Mouse (Mus musculus) ES-E14 (cell line): ENCODE results near the gene Lrrc28. TPM values are rescaled to one million over a fixed set of nuclear protein-coding genes. Genes with fewer than 3 reads are reported as not detected.

Experiments used
- DNase-seq: peaks from one replicate; pipeline ENCODE4 v3.0.0-alpha.2; 2013; ENCODE audit warnings: low read depth, low spot score
- H3K27ac ChIP-seq: 2 replicates; pipeline ENCODE4 v1.5.1; 2012; ENCODE audit warnings: low read depth, mild to moderate bottlenecking, low read length, moderate library complexity, mixed read lengths; ENCODE audit not compliant: poor library complexity, insufficient read depth, severe bottlenecking
- H3K36me3 ChIP-seq: 2 replicates; pipeline ENCODE4 v1.6.1; 2012; ENCODE audit warnings: mild to moderate bottlenecking, low read length, moderate library complexity, mixed read lengths; ENCODE audit not compliant: control insufficient read depth, poor library complexity, insufficient read depth, severe bottlenecking
- H3K4me1 ChIP-seq, 2 experiments: fragments of 150-350 bp in 1 of 2; sonication (generic) in 1 of 2; 2 replicates each; pipeline ENCODE4 v1.6.1; 2012; ENCODE audit warnings: low read length in 2 of 2, mild to moderate bottlenecking in 1 of 2, mixed read lengths in 1 of 2; ENCODE audit not compliant: control insufficient read depth in 2 of 2, insufficient read depth in 2 of 2, poor library complexity in 1 of 2
- H3K4me3 ChIP-seq, 2 experiments: fragments of 150-350 bp in 1 of 2; sonication (generic) in 1 of 2; 2 replicates each; pipeline ENCODE4 v1.5.1; 2012; ENCODE audit warnings: low read length in 2 of 2, low read depth in 1 of 2, mild to moderate bottlenecking in 1 of 2, mixed read lengths in 1 of 2; ENCODE audit not compliant: insufficient read depth in 1 of 2, poor library complexity in 1 of 2, severe bottlenecking in 1 of 2
- H3K9ac ChIP-seq: 2 replicates; pipeline ENCODE4 v1.6.1; 2012; ENCODE audit warnings: low read depth, mild to moderate bottlenecking, low read length, mixed read lengths; ENCODE audit not compliant: poor library complexity, insufficient read depth, severe bottlenecking
- H3K9me3 ChIP-seq: fragments of 150-350 bp; sonication (generic); 2 replicates; pipeline ENCODE4 v1.6.1; 2012; ENCODE audit warnings: low read depth, mild to moderate bottlenecking, low read length; ENCODE audit not compliant: control insufficient read depth, insufficient read depth
- CHD2 ChIP-seq: IDR thresholded peaks from 2 replicates; pipeline ENCODE4 v1.6.1; 2014; ENCODE audit warnings: mild to moderate bottlenecking, low read depth, low read length, inconsistent platforms
- HCFC1 ChIP-seq: IDR thresholded peaks from 2 replicates; pipeline ENCODE4 v1.6.1; 2012; ENCODE audit warnings: low read length, inconsistent platforms, borderline replicate concordance; ENCODE audit not compliant: insufficient read depth
- MAFK ChIP-seq: IDR thresholded peaks from 2 replicates; pipeline ENCODE4 v1.6.1; 2014; ENCODE audit warnings: mild to moderate bottlenecking, low read depth, low read length, inconsistent platforms; ENCODE audit not compliant: insufficient read depth
- ZC3H11A ChIP-seq: IDR thresholded peaks from 2 replicates; pipeline ENCODE4 v1.6.1; 2012; ENCODE audit warnings: low read depth, mild to moderate bottlenecking, inconsistent platforms, low read length, borderline replicate concordance
- ZNF384 ChIP-seq: IDR thresholded peaks from 2 replicates; pipeline ENCODE4 v1.6.1; 2012; ENCODE audit warnings: low read depth, low read length, inconsistent platforms
- in situ Hi-C, 2 experiments: fragments of 600-800 bp; cut with MboI; formaldehyde crosslinking; loops; one replicate each; pipeline ENCODE4 v1.15.1; 2025; ENCODE audit warnings: low sequenced_read_pairs in 2 of 2, inconsistent platforms in 1 of 2; ENCODE audit not compliant: unreplicated experiment in 2 of 2
- total RNA-seq: library from RNA; depleted of rRNA; stranded (reverse); fragments of 300-350 nt; gene quantifications from 2 replicates; pipeline ENCODE4 v1.2.3, GENCODE M21; 2012

Lrrc28 gene
- total RNA-seq, 1 experiment, result 25.0 TPM

GRCm38 (mm10) chr7:67654668-67655067 lies 9.6 kb upstream of the Lrrc28 start:
- no peak for DNase-seq
- Histone ChIP-seq H3K4me3 (no peak overlapping the region), H3K36me3 (no peaks in the 10 kb centered on the region), H3K9ac (no peak overlapping the region), H3K4me1 (peaks cover 4 to 6% of the 10 kb centered on the region in 2 experiments; a peak in 2 of 4 replicates), H3K27ac (no peak overlapping the region), H3K9me3 (no peaks in the 10 kb centered on the region)
- TF ChIP-seq HCFC1, result no peak
- in situ Hi-C loops, result no loop called here

- Histone ChIP-seq H3K4me3 (no peak overlapping the region), H3K36me3 (no peaks in the 10 kb centered on the region), H3K9ac (no peak overlapping the region), H3K4me1 (peaks cover 4 to 8% of the 10 kb centered on the region in 2 experiments; a peak in 2 of 4 replicates), H3K9me3 (no peaks in the 10 kb centered on the region), H3K27ac (no peak overlapping the region)
- no peak for TF ChIP-seq HCFC1
- no peak for TF ChIP-seq CHD2
- no peak for TF ChIP-seq ZC3H11A
- no peak for TF ChIP-seq MAFK
- TF ChIP-seq ZNF384, result no peak
- DNase-seq, result no peak
- in situ Hi-C loops, result no loop called here
Measured at GRCm38 (mm10) chr7:67652211-67652610, 7.1 kb upstream of the Lrrc28 start.

- H3K9me3 ChIP-seq, result no peaks in the 10 kb centered on the region
- TF ChIP-seq ZNF384 (no peak), ZC3H11A (no peak), CHD2 (no peak), MAFK (no peak)
- H3K4me1 ChIP-seq, result peaks cover 3 to 8% of the 10 kb centered on the region in 2 experiments; a peak in 2 of 4 replicates
- no peak overlapping the region for H3K27ac ChIP-seq
- no peaks in the 10 kb centered on the region for H3K36me3 ChIP-seq
- in situ Hi-C loops, result loop anchor here in 1 of 2 experiments (25.0 kb wide), 1 partner anchor 811 kb away; the partner anchor contains the start of gene Adamts17
- DNase-seq, result no peak
- no peak overlapping the region for H3K9ac ChIP-seq
- peak overlapping the region in 1 of 2 experiments; percentile 76; a peak in 1 of 4 replicates for H3K4me3 ChIP-seq
Measured at GRCm38 (mm10) chr7:67648376-67648775, 3.3 kb upstream of the Lrrc28 start.

GRCm38 (mm10) chr7:67647277-67647676 lies 2.2 kb upstream of the Lrrc28 start, which contains the start of gene Ttc23:
Ttc23 (plus strand) TSS chr7:67647410.
- in situ Hi-C loops, result loop anchor here in 1 of 2 experiments (25.0 kb wide), 1 partner anchor 810 kb away; the partner anchor contains the start of gene Adamts17

GRCm38 (mm10) chr7:67646131-67646530 lies 1.1 kb upstream of the Lrrc28 start:
- Histone ChIP-seq H3K9me3 (no peaks in the 10 kb centered on the region), H3K9ac (peak overlapping the region; percentile 94), H3K27ac (peak overlapping the region; percentile 41; the same call in 1 of the 2 replicates), H3K4me3 (peak overlapping the region; percentile 86 to 96), H3K4me1 (peaks cover 0 to 7% of the 10 kb centered on the region in 2 experiments; a peak in 1 of 4 replicates), H3K36me3 (no peaks in the 10 kb centered on the region)
- in situ Hi-C loops, result loop anchor here in 1 of 2 experiments (25.0 kb wide), 1 partner anchor 809 kb away; the partner anchor contains the start of gene Adamts17
- no peak for TF ChIP-seq ZNF384
- TF ChIP-seq MAFK, result no peak
- no peak for TF ChIP-seq CHD2
- no peak for TF ChIP-seq ZC3H11A
- TF ChIP-seq HCFC1, result no peak
- no peak for DNase-seq

More at GRCm38 (mm10) chr7:67647277-67647676, 2.2 kb upstream of the Lrrc28 start, which contains the start of gene Ttc23:
- Histone ChIP-seq H3K9ac (peak within 1 kb of the TSS; percentile 94), H3K4me3 (peak within 1 kb of the TSS; percentile 66 to 96), H3K36me3 (no peaks in the 10 kb centered on the region), H3K4me1 (peaks cover 0 to 7% of the 10 kb centered on the region in 2 experiments; a peak in 1 of 4 replicates), H3K27ac (no peak within 1 kb of the TSS), H3K9me3 (no peaks in the 10 kb centered on the region)
- DNase-seq, result no peak
- TF ChIP-seq HCFC1 (no peak), CHD2 (0 out of 2 replicates have a peak, but pooled peaks have one; percentile 41)
